Mouse (Mus musculus) ES-E14 (cell line): ENCODE measurements around the gene Rasd1. TPM values are rescaled to one million over a fixed set of nuclear protein-coding genes. Genes with fewer than 3 reads are reported as not detected.
"Not testable (repeated sequence)": the region's sequence is repeated elsewhere in the genome, so short reads cannot be mapped to it uniquely, and the experiment has no call there.

Experiments used
- DNase-seq: peaks from one replicate; pipeline ENCODE4 v3.0.0-alpha.2; 2013; ENCODE audit warnings: low read depth, low spot score
- H3K27ac ChIP-seq: 2 replicates; pipeline ENCODE4 v1.5.1; 2012; ENCODE audit warnings: low read depth, mild to moderate bottlenecking, low read length, moderate library complexity, mixed read lengths; ENCODE audit not compliant: poor library complexity, insufficient read depth, severe bottlenecking
- H3K36me3 ChIP-seq: 2 replicates; pipeline ENCODE4 v1.6.1; 2012; ENCODE audit warnings: mild to moderate bottlenecking, low read length, moderate library complexity, mixed read lengths; ENCODE audit not compliant: control insufficient read depth, poor library complexity, insufficient read depth, severe bottlenecking
- H3K4me1 ChIP-seq, 2 experiments: fragments of 150-350 bp in 1 of 2; sonication (generic) in 1 of 2; 2 replicates each; pipeline ENCODE4 v1.6.1; 2012; ENCODE audit warnings: low read length in 2 of 2, mild to moderate bottlenecking in 1 of 2, mixed read lengths in 1 of 2; ENCODE audit not compliant: control insufficient read depth in 2 of 2, insufficient read depth in 2 of 2, poor library complexity in 1 of 2
- H3K4me3 ChIP-seq, 2 experiments: fragments of 150-350 bp in 1 of 2; sonication (generic) in 1 of 2; 2 replicates each; pipeline ENCODE4 v1.5.1; 2012; ENCODE audit warnings: low read length in 2 of 2, low read depth in 1 of 2, mild to moderate bottlenecking in 1 of 2, mixed read lengths in 1 of 2; ENCODE audit not compliant: insufficient read depth in 1 of 2, poor library complexity in 1 of 2, severe bottlenecking in 1 of 2
- H3K9ac ChIP-seq: 2 replicates; pipeline ENCODE4 v1.6.1; 2012; ENCODE audit warnings: low read depth, mild to moderate bottlenecking, low read length, mixed read lengths; ENCODE audit not compliant: poor library complexity, insufficient read depth, severe bottlenecking
- H3K9me3 ChIP-seq: fragments of 150-350 bp; sonication (generic); 2 replicates; pipeline ENCODE4 v1.6.1; 2012; ENCODE audit warnings: low read depth, mild to moderate bottlenecking, low read length; ENCODE audit not compliant: control insufficient read depth, insufficient read depth
- CHD2 ChIP-seq: IDR thresholded peaks from 2 replicates; pipeline ENCODE4 v1.6.1; 2014; ENCODE audit warnings: mild to moderate bottlenecking, low read depth, low read length, inconsistent platforms
- HCFC1 ChIP-seq: IDR thresholded peaks from 2 replicates; pipeline ENCODE4 v1.6.1; 2012; ENCODE audit warnings: low read length, inconsistent platforms, borderline replicate concordance; ENCODE audit not compliant: insufficient read depth
- MAFK ChIP-seq: IDR thresholded peaks from 2 replicates; pipeline ENCODE4 v1.6.1; 2014; ENCODE audit warnings: mild to moderate bottlenecking, low read depth, low read length, inconsistent platforms; ENCODE audit not compliant: insufficient read depth
- ZC3H11A ChIP-seq: IDR thresholded peaks from 2 replicates; pipeline ENCODE4 v1.6.1; 2012; ENCODE audit warnings: low read depth, mild to moderate bottlenecking, inconsistent platforms, low read length, borderline replicate concordance
- ZNF384 ChIP-seq: IDR thresholded peaks from 2 replicates; pipeline ENCODE4 v1.6.1; 2012; ENCODE audit warnings: low read depth, low read length, inconsistent platforms
- in situ Hi-C, 2 experiments: fragments of 600-800 bp; cut with MboI; formaldehyde crosslinking; loops; one replicate each; pipeline ENCODE4 v1.15.1; 2025; ENCODE audit warnings: low sequenced_read_pairs in 2 of 2, inconsistent platforms in 1 of 2; ENCODE audit not compliant: unreplicated experiment in 2 of 2
- total RNA-seq: library from RNA; depleted of rRNA; stranded (reverse); fragments of 300-350 nt; gene quantifications from 2 replicates; pipeline ENCODE4 v1.2.3, GENCODE M21; 2012

Gene Rasd1
- total RNA-seq, 1 experiment = 0.85 TPM

DNA sequence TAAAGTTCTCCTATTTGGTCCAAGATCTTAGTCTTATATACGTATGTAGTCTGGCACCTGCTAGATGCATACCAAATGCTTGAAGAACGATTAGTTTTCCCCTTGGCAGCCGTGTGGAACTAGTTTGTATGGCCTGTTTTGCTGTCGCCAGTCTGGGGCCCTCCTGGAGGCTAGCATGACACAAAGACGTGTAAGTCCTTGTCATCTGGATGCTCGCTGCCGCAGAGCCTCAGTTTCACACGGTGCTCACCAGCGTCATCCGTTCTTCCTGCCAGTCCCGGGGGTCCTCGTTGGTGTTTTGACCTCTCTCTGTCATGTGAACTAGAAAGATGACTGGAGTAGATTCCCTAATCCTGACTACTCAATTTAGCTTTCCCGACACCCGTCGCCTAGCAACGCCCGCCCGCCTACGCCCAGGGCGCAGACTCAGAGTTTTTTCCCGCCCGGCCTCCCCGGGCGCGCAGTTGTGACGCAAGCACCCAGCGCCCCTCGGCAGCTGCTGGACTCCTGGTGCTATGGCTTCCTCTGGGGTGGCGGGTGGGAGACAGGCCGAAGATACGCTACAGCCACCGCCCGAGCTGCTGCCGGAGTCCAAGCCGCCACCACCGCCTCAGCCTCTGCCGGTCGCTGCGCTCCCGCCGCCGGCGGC lies 16.9 kb downstream of the Rasd1 start, which contains the start of gene Med9:
Med9 (plus strand) TSS at position 455 of the 649 bp plus-strand sequence.
- peak within 1 kb of the TSS; percentile 41; the same call in 1 of the 2 replicates for H3K27ac ChIP-seq
- H3K36me3 ChIP-seq = no peaks in the 10 kb centered on the region
- peak within 1 kb of the TSS; percentile 98 for H3K9ac ChIP-seq
- DNase-seq = peak; percentile 88
- H3K4me1 ChIP-seq = no peaks in the 10 kb centered on the region
- no peaks in the 10 kb centered on the region for H3K9me3 ChIP-seq
- peak within 1 kb of the TSS; percentile 93 to 98 for H3K4me3 ChIP-seq
- TF ChIP-seq ZC3H11A (no peak), MAFK (no peak), ZNF384 (peak; percentile 51; the same call in 1 of the 2 replicates), HCFC1 (peak; percentile 82), CHD2 (no peak)
- in situ Hi-C loops = no loop called here

DNA sequence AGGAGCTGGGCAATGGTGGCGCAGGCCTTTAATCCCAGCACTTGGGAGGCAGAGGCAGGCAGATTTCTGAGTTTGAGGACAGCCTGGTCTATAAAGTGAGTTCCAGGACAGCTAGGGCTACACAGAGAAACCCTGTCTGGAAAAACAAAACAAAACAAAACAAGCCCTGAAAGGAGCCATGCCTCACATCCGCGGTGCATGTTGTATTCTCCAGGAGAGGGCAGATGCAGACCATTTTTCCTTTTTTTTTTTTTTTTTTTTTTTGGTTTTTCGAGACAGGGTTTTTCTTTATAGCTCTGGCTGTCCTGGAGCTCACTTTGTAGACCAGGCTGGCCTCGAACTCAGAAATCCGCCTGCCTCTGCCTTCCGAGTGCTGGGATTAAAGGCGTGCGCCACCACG lies 19.9 kb downstream of the Rasd1 start:
- H3K4me1 ChIP-seq, H3K9ac ChIP-seq, H3K4me3 ChIP-seq, DNase-seq, H3K36me3 ChIP-seq, in situ Hi-C loops, H3K27ac ChIP-seq, H3K9me3 ChIP-seq: not testable (repeated sequence)
- TF ChIP-seq ZNF384 = peak; percentile 53; the same call in 1 of the 2 replicates

DNA sequence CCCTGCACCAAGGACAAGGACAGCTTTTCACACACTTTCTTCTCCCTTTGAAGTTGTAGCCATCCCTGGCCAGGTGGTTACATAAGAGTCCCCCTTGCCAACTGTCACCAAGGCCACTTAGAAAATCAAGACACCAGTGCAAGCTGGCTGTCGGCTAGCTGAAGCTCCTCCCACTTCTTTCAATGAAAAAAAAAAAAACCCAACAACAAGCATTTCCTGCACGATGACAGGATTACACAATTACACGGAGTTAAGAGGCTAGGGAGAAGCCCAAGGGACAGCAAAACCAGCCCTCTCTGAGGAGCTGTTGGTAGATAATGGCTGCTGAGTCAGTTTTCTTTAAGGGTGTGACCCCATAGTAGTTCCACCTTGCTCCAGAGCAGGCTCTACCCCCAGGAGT lies 23.4 kb downstream of the Rasd1 start:
- no peak for TF ChIP-seq HCFC1
- peak; percentile 66; the same call in 1 of the 2 replicates for TF ChIP-seq ZNF384

DNA sequence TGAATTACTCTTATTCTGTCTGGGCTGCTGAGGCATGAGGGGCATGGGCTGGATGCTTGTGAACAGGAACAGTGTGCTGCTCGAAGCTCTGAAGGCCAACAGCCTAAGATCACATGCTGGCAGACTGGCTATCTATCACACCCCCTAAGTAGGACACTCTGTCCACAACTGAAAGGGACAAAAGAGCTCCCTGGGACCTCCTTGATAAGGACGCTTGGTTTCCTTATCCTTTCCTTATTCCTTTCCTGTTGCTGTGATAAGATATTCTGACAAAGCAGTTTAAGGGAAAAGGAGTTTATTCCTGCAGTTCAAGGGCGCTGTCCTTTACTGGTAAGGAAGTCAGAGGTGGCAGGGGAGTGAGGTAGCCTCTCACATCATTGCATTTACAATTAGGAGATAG lies 24.1 kb downstream of the Rasd1 start:
- in situ Hi-C loops = no loop called here
- no peak for DNase-seq
- no peaks in the 10 kb centered on the region for H3K4me1 ChIP-seq
- no peaks in the 10 kb centered on the region for H3K36me3 ChIP-seq
- no peak overlapping the region for H3K27ac ChIP-seq
- no peaks in the 10 kb centered on the region for H3K9me3 ChIP-seq
- no peak overlapping the region for H3K9ac ChIP-seq
- no peak for TF ChIP-seq CHD2
- TF ChIP-seq HCFC1 = no peak
- no peak for TF ChIP-seq ZNF384
- TF ChIP-seq ZC3H11A = no peak
- no peak for TF ChIP-seq MAFK
- H3K4me3 ChIP-seq = no peak overlapping the region

More for the DNA sequence above, 23.4 kb downstream of the Rasd1 start:
- no peak overlapping the region for H3K27ac ChIP-seq
- H3K4me1 ChIP-seq = no peaks in the 10 kb centered on the region
- no peak overlapping the region for H3K4me3 ChIP-seq
- no peaks in the 10 kb centered on the region for H3K36me3 ChIP-seq
- in situ Hi-C loops = no loop called here
- DNase-seq = no peak
- no peak overlapping the region for H3K9ac ChIP-seq
- H3K9me3 ChIP-seq = no peaks in the 10 kb centered on the region

DNA sequence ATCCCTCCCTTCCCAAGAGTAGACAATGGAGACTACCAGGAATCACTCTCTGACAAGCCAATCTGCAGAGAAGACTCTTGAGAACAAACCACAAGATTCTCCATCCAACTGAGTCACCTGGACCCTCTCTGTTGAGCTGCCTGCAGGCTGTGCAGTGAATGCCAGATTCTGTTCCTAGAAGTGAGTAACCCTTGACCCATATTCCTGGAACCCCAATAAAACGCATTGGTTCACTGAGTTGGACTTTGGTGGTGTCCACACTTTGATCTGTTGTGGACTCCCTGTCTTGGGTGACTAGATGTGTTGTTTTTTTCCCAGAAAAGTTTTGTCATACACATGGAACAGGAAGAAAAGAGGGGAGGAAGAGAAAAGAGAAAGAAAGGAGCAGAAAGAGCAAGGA lies 24.9 kb downstream of the Rasd1 start:
- Histone ChIP-seq H3K27ac (no peak overlapping the region), H3K4me3 (no peak overlapping the region), H3K9me3 (no peaks in the 10 kb centered on the region), H3K4me1 (no peaks in the 10 kb centered on the region), H3K36me3 (no peaks in the 10 kb centered on the region), H3K9ac (no peak overlapping the region)
- TF ChIP-seq CHD2 (no peak), ZC3H11A (no peak), HCFC1 (no peak), MAFK (no peak), ZNF384 (no peak)
- in situ Hi-C loops = no loop called here
- DNase-seq = no peak
